Mouse (Mus musculus) hindbrain, embryonic 13.5 days (tissue): Measurements from ENCODE around the gene Ccdc155. TPM values are rescaled to one million over a fixed set of nuclear protein-coding genes. Genes with fewer than 3 reads are reported as not detected.
"Not testable (repeated sequence)": the region's sequence is repeated elsewhere in the genome, so short reads cannot be mapped to it uniquely, and the experiment has no call there.

Experiments used
- ATAC-seq: fragments of 200-750 bp; cut with Nextera tagmentation; 2 replicates; pipeline ENCODE4 v1.8.0; 2017; ENCODE audit warnings: moderate TSS enrichment; ENCODE audit not compliant: low FRiP score
- H3K27ac ChIP-seq: fragments of 300-500 bp; sonication (generic); 2 replicates; pipeline ENCODE4 v1.5.1; 2015; ENCODE audit warnings: inconsistent platforms, mild to moderate bottlenecking, moderate library complexity
- H3K27me3 ChIP-seq: fragments of 300-500 bp; sonication (generic); 2 replicates; pipeline ENCODE4 v1.6.1; 2015; ENCODE audit warnings: mild to moderate bottlenecking, inconsistent platforms
- H3K36me3 ChIP-seq: fragments of 300-500 bp; sonication (generic); 2 replicates; pipeline ENCODE4 v1.6.1; 2015; ENCODE audit warnings: mild to moderate bottlenecking, inconsistent platforms
- H3K4me1 ChIP-seq: fragments of 300-500 bp; sonication (generic); replicated peaks from 2 replicates; pipeline ENCODE4 v1.6.1; 2015; ENCODE audit warnings: inconsistent platforms
- H3K4me2 ChIP-seq: fragments of 300-500 bp; sonication (generic); 2 replicates; pipeline ENCODE4 v1.6.1; 2015; ENCODE audit warnings: inconsistent platforms, mild to moderate bottlenecking, moderate library complexity
- H3K4me3 ChIP-seq: fragments of 300-500 bp; sonication (generic); 2 replicates; pipeline ENCODE4 v1.5.1; 2015; ENCODE audit warnings: mild to moderate bottlenecking, inconsistent platforms
- H3K9ac ChIP-seq: fragments of 300-500 bp; sonication (generic); 2 replicates; pipeline ENCODE4 v1.6.1; 2015; ENCODE audit warnings: mild to moderate bottlenecking, inconsistent platforms
- H3K9me3 ChIP-seq: fragments of 300-500 bp; sonication (generic); 2 replicates; pipeline ENCODE4 v1.6.1; 2016; ENCODE audit warnings: inconsistent platforms
- WGBS: fragments of 180-500 bp; shearing (Covaris S2); methylation state at CpG from one replicate; pipeline ENCODE4 v1.1.7; 2015; 5-methylcytosine and 5-hydroxymethylcytosine counted together
- polyA plus RNA-seq: library from polyadenylated mRNA; unstranded; fragments of >200 nt; fragmentation: Nextera tagmentation; extraction: Ambion mirVana; gene quantifications from 2 replicates; pipeline ENCODE4 v1.2.1, GENCODE M21; 2015

Gene Ccdc155
- polyA plus RNA-seq, 1 experiment from 2014 or later = 0.49 TPM

DNA sequence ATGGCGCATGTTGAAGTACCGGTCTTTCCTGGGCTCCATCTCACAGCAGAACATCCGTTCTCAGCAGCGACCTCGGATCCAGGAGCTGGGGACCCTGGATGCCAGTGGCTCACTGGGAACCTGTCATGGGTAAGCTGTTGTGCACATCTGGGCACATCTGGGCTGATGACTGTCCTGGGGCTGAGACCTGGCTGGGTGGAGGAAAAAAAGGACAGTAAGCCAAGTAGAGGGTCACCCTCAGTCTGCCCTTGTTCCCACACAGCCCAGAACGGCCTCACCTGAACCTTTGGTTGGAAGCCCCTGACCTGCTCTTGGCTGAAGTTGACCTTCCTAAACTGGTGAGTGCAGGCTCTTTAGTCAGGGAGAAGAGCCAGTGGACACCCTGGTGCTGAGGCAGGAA, 45.7 kb downstream of the Ccdc155 start:
- H3K9me3 ChIP-seq = no peaks in the 10 kb centered on the region
- WGBS = 93% methylated on average over 6 of the region's 6 CpGs
- no peak overlapping the region for H3K4me2 ChIP-seq
- H3K4me3 ChIP-seq = no peak overlapping the region
- H3K9ac ChIP-seq = no peak overlapping the region
- peaks cover 18% of the 10 kb centered on the region for H3K27me3 ChIP-seq
- peaks cover 24% of the 10 kb centered on the region for H3K4me1 ChIP-seq
- H3K36me3 ChIP-seq = peaks cover 43% of the 10 kb centered on the region
- H3K27ac ChIP-seq = no peak overlapping the region
- ATAC-seq = no peak

DNA sequence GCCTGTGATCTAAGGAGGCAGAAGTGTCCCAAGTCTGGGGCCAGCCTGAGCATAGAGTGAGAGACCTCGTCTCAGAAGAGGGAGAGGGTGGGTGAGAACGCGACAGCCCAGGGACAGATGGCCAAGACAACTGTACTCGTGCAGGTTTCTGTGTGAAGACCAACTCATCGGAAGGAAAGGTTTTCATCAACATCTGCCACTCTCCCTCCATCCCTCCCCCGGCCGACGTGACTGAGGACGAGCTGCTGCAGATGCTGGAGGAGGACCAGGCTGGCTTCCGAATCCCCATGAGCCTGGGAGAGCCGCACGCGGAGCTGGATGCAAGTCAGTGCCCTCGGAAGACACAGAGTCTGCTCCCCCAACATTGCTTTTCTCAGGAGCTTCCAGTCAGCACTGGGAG, 47.2 kb downstream of the Ccdc155 start:
- peaks cover 43% of the 10 kb centered on the region for H3K36me3 ChIP-seq
- H3K9me3 ChIP-seq = no peaks in the 10 kb centered on the region
- H3K27me3 ChIP-seq = peaks cover 2% of the 10 kb centered on the region
- 85% methylated on average over 14 of the region's 14 CpGs for WGBS
- H3K4me3 ChIP-seq = no peak overlapping the region
- H3K9ac ChIP-seq = no peak overlapping the region
- peaks cover 21% of the 10 kb centered on the region for H3K4me1 ChIP-seq
- no peak overlapping the region for H3K27ac ChIP-seq
- no peak for ATAC-seq
- H3K4me2 ChIP-seq = no peak overlapping the region

DNA sequence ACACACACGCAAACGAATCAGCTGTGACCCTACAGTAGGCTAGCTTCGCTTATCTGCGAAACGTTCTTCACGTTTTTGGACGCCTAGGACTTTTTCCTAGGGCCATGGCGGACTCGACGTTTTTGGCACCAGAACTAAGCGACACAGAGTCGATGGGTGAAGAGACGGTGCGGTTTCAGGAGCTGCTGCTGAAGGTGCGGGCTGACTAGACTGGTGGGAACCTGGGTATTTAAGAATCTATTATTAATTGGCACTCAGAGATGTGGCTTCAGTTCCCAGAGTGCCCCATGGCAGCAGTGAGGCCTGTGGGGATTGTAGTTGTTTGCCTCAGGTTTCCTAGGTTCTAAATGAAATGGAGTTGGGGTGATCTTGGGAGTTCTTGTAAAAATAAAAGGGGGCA, 48.5 kb downstream of the Ccdc155 start:
- no peak overlapping the region for H3K4me3 ChIP-seq
- ATAC-seq = no peak
- H3K4me2 ChIP-seq = no peak overlapping the region
- H3K9ac ChIP-seq = peak overlapping the region; percentile 39; the same call in 1 of the 2 replicates
- no peaks in the 10 kb centered on the region for H3K27me3 ChIP-seq
- no peaks in the 10 kb centered on the region for H3K9me3 ChIP-seq
- H3K4me1 ChIP-seq = peaks cover 19% of the 10 kb centered on the region
- H3K36me3 ChIP-seq = peaks cover 43% of the 10 kb centered on the region
- H3K27ac ChIP-seq = no peak overlapping the region
- 94% methylated on average over 15 of the region's 15 CpGs for WGBS

DNA sequence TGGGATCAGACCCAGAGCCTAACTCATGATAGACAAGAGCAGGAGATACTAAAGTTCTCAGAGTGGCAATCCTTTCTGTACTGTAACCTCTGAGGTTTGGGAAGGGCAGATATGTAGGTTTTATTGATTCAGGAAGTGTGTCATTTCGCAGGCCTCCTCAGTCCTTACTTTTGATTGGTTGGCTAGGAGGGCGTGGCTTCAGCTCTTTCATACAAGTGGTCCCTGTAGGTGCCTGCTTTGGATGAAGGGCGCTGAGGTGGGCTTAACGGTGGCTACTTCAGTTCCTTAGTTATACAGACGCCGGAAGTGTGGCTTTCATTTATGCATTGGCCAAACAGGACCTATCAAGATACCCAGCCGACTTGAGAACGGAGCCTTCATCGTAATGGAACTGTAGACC, 49.1 kb downstream of the Ccdc155 start:
- Histone ChIP-seq H3K27me3 (no peaks in the 10 kb centered on the region), H3K4me3 (no peak overlapping the region), H3K9me3 (no peaks in the 10 kb centered on the region), H3K27ac (peak overlapping the region; percentile 92; the same call in 1 of the 2 replicates), H3K36me3 (peaks cover 40% of the 10 kb centered on the region), H3K9ac (peak overlapping the region; percentile 43; the same call in 1 of the 2 replicates), H3K4me2 (peak overlapping the region; percentile 55; the same call in 1 of the 2 replicates), H3K4me1 (peaks cover 23% of the 10 kb centered on the region)
- no peak for ATAC-seq
- 79% methylated on average over 9 of the region's 9 CpGs for WGBS

DNA sequence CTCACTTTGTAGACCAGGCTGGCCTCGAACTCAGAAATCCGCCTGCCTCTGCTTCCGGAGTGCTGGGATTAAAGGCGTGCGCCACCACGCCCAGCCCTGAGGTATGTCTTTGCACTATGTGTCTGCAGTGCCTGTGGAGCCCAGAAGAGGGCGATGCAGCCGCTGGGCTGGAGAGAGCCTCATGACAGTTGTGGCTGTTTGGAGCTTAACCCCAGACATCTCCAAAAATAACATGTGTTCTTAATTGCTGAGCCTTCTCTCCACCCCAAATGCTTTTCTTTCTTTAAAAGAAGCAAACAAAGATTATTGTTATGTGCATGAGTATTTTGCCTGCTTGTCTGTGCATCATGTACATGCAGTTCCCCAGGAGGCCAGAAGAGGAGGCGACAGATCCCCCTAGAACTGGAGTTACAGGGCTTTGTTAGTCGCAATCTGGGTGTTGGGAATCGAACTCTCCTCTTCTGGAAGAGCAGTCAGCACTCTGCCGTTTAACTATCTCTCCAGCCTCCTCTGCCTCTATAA, 49.6 kb downstream of the Ccdc155 start:
- Histone ChIP-seq H3K36me3 (peaks cover 34% of the 10 kb centered on the region), H3K27ac (peak overlapping the region; percentile 92), H3K27me3 (no peaks in the 10 kb centered on the region), H3K9me3 (no peaks in the 10 kb centered on the region), H3K4me2 (peak overlapping the region; percentile 55), H3K4me3 (peak overlapping the region; percentile 48), H3K9ac (peak overlapping the region; percentile 83), H3K4me1 (peaks cover 25% of the 10 kb centered on the region)
- ATAC-seq = peak; percentile 27; the same call in 1 of the 2 replicates
- WGBS = 80% methylated on average over 12 of the region's 12 CpGs

DNA sequence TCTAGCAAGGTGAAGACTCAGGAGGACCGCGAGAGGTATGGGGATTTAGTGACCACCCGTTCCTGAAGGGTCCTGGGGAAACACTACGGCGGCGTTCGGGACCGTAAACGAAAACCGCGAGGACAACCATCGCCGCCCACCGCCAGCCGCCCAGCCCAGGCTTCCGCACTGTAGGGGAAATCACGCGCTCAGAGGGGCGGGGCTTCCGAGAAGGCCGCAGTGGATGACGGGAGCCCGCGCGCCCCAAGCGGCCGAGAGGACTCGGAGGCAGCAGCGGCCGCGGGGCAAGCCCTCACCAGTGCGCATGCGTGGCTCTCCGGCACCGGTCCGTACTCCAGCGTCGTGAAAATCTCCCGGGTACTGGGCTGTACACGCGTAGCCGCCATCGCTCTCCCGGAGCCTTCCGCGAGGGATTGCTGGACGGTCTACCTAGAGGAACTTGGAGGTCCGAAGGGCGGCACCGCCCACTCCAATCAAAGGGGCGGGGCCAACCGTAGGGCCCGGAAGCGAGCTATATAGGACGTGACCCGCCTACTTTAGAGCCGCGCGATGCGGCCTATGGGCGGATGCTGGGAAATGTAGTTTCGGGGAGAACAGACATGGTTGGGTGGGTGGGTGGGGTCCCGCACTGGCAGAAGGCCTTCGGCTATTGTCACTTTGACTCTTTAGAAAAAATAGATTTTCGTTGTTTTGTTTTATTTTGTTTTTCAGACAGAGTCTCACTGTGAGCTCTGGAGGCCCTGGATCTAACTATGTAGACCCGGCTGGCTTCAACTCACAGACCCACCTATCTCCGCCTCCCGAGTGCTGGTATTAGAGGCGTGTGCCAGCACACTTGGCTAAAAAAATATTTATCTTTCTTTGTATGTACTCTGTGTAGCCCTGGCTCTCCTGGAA, 50.3 kb downstream of the Ccdc155 start, which contains the start of the genes Pih1d1 and Aldh16a1:
Gene Pih1d1 (plus strand): TSS at position 208 of the 897 bp plus-strand sequence.
Gene Aldh16a1 (minus strand): TSS at position 489 of the 897 bp plus-strand sequence.
- WGBS = 4% methylated on average over 69 of the region's 69 CpGs
- peaks cover 27% of the 10 kb centered on the region for H3K36me3 ChIP-seq
- H3K4me1 ChIP-seq = peaks cover 25% of the 10 kb centered on the region

DNA sequence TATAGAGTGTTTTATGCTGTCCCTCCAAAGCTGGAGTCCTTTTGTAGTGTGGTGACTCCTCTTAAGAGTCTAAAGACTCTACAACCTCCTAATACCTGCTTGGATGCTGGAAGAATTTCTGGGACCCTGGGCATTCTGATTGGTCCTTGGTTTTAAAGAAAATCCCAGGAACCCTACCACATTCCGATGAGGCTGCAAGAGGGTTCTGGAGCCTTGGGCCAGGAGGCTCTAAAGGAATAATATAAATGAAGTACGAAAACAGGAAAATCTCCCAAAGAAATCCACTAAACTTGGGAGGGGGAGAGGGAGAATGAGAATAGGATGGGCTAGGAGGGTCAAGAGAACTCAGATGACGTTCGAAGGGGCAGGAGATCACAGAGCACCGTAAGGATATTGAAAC, 51.1 kb downstream of the Ccdc155 start:
- H3K4me1 ChIP-seq = peaks cover 25% of the 10 kb centered on the region
- H3K4me3 ChIP-seq = peak overlapping the region; percentile 48
- peak overlapping the region; percentile 83 for H3K9ac ChIP-seq
- peak overlapping the region; percentile 79 for H3K4me2 ChIP-seq
- no peak for ATAC-seq
- WGBS = 2% methylated on average over 5 of the region's 5 CpGs
- H3K9me3 ChIP-seq = no peaks in the 10 kb centered on the region
- H3K36me3 ChIP-seq = peaks cover 20% of the 10 kb centered on the region
- H3K27ac ChIP-seq = peak overlapping the region; percentile 92
- H3K27me3 ChIP-seq = no peaks in the 10 kb centered on the region

More for the DNA sequence above, 50.3 kb downstream of the Ccdc155 start, which contains the start of the genes Pih1d1 and Aldh16a1:
- Histone ChIP-seq H3K9ac (peak within 1 kb of the TSS; percentile 83), H3K9me3 (no peaks in the 10 kb centered on the region), H3K4me2 (peak within 1 kb of the TSS; percentile 79), H3K27me3 (no peaks in the 10 kb centered on the region), H3K4me3 (peak within 1 kb of the TSS; percentile 48), H3K27ac (peak within 1 kb of the TSS; percentile 92)
- peak; percentile 97 for ATAC-seq

DNA sequence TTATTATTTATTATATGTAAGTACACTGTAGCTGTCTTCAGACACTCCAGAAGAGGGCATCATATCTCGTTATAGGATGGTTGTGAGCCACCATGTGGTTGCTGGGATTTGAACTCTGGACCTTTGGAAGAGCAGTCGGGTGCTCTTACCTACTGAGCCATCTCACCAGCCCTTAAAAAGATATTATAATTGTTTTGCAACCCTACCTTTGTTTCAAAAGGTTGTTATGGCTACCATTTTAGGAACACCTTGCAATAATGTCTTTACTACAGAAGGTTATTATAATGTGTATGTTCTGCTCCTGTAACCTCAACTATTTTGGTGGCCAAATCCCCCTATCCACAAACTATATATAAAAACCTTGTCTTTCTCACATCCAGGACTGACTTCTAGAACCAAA, 51.6 kb downstream of the Ccdc155 start:
- not testable (repeated sequence) for H3K27me3 ChIP-seq, H3K4me3 ChIP-seq, H3K9ac ChIP-seq, H3K9me3 ChIP-seq, H3K4me2 ChIP-seq, H3K27ac ChIP-seq, ATAC-seq
- 91% methylated on average over 2 of the region's 2 CpGs for WGBS
- Histone ChIP-seq H3K4me1 (peaks cover 25% of the 10 kb centered on the region), H3K36me3 (peaks cover 15% of the 10 kb centered on the region)

DNA sequence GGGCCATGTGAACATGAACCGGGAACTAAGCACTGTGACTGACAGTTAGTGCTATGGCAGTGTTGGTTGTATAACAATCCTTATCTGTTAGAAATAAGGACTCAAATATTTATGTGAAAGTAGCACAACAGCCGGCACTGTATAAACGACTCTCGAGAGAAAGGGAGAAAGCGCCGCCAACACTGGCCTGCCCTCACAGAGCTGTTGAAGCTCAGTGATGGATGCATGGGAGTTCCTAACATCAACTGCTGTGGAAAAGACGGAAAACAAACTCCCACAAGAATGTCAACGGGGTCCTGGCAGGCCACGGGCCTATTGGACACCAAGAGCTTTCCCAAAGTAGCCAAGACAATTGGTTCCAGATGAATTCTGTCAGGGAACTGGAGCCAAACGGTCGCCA, 53.4 kb downstream of the Ccdc155 start:
- H3K27me3 ChIP-seq = no peaks in the 10 kb centered on the region
- no peak overlapping the region for H3K27ac ChIP-seq
- peaks cover 25% of the 10 kb centered on the region for H3K4me1 ChIP-seq
- 54% methylated on average over 11 of the region's 11 CpGs for WGBS
- H3K36me3 ChIP-seq = 0 out of 2 replicates have a peak, but pooled peaks cover 10% of the 10 kb centered on the region
- no peak overlapping the region for H3K9ac ChIP-seq
- no peaks in the 10 kb centered on the region for H3K9me3 ChIP-seq
- no peak for ATAC-seq
- no peak overlapping the region for H3K4me3 ChIP-seq
- H3K4me2 ChIP-seq = no peak overlapping the region

DNA sequence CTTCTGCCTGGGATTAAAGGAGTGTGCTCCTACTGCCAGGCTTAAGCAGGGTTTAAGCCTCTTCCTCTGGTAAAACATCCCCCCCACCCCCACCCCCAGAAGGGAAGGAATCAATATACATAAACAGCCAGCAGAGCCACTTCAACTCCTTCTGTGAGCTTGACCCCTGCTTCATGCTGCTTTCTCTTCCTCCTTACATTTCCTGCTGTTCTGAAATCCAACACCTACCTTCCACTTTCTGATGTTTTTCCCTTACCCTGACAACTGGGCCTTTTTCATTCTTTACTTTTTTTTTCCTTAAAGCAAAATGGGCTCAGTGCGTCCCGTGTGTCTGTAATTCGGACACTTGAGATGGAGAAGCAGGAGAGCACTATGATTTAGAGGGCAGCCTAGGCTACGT, 54.4 kb downstream of the Ccdc155 start:
- peak overlapping the region; percentile 24; the same call in 1 of the 2 replicates for H3K9ac ChIP-seq
- 71% methylated on average over 4 of the region's 4 CpGs for WGBS

DNA sequence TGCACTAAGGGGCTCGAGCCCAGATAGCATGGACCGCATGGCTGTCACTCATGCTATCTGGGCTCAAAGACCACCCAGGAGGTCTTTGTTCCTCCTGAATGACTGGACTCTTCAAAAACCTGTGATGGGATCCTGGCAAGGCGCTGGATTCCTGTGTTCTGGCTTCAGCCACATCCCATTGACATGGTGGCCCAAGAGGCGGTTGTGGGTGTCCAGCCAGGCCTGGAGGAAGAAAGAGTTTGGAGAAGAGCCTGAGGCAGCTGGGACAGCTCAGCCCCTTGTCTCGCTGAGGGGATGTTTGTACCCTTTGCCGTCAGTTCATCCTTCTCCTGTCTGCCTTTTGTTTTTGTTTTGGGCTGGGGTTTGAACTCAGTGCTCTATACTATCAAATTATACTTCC, 55.1 kb downstream of the Ccdc155 start:
- H3K4me3 ChIP-seq = no peak overlapping the region
- 25% methylated on average over 6 of the region's 6 CpGs for WGBS
- 0 out of 2 replicates have a peak overlapping the region, but pooled peaks have one; percentile 3 for H3K9ac ChIP-seq
- H3K27ac ChIP-seq = no peak overlapping the region
- peaks cover 24% of the 10 kb centered on the region for H3K36me3 ChIP-seq
- no peaks in the 10 kb centered on the region for H3K27me3 ChIP-seq
- ATAC-seq = no peak
- no peak overlapping the region for H3K4me2 ChIP-seq
- peaks cover 13% of the 10 kb centered on the region for H3K4me1 ChIP-seq
- H3K9me3 ChIP-seq = no peaks in the 10 kb centered on the region

More for the DNA sequence above, 54.4 kb downstream of the Ccdc155 start:
- Histone ChIP-seq H3K4me1 (peaks cover 20% of the 10 kb centered on the region), H3K27ac (0 out of 2 replicates have a peak overlapping the region, but pooled peaks have one; percentile 52), H3K9me3 (no peaks in the 10 kb centered on the region), H3K36me3 (peaks cover 18% of the 10 kb centered on the region), H3K27me3 (no peaks in the 10 kb centered on the region), H3K4me2 (no peak overlapping the region), H3K4me3 (no peak overlapping the region)
- no peak for ATAC-seq

DNA sequence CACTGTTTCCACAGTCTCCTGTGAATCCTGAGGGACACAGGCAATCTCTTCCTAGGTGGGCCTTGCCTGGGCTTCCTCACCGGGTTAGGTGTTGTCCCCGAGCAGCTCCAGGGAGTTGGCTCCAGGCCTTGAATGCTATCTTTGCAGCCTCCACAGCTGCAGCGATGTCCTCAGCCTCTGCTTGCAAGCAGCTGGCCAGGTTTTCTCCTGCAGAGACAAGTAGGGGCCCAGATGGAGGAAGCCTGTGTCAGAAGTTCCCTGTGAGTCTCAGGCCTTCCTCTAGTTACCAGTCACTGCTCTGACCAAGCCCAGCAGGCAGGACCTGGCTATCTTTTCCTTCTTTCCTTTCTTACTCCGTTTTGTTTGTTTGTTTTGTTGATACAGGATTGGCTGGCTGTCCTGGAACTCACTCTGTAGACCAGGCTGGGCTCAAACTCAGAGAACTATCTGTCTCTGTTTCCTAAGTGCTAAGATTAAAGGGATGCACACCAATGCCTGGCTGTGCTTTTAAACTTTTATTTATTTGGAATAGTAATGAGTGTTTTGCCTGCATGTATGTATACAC, 56.1 kb downstream of the Ccdc155 start:
- ATAC-seq = no peak
- Histone ChIP-seq H3K4me3 (no peak overlapping the region), H3K4me1 (peaks cover 12% of the 10 kb centered on the region), H3K27me3 (no peaks in the 10 kb centered on the region), H3K4me2 (no peak overlapping the region), H3K27ac (no peak overlapping the region), H3K9me3 (no peaks in the 10 kb centered on the region), H3K36me3 (peaks cover 34% of the 10 kb centered on the region), H3K9ac (no peak overlapping the region)
- WGBS = 66% methylated on average over 4 of the region's 4 CpGs
